Mouse (Mus musculus): ENCODE data around the gene Khdrbs1. TPM values are rescaled to one million over a fixed set of nuclear protein-coding genes. Genes with fewer than 3 reads are reported as not detected.
A peak's percentile ranks its signal among the peaks of the same experiment; 100 is the strongest.
"Not testable (repeated sequence)": the region's sequence is repeated elsewhere in the genome, so short reads cannot be mapped to it uniquely, and the experiment has no call there.

The Khdrbs1 gene
- polyA plus RNA-seq, 1 experiment from 2014 or later = 204 TPM

DNA sequence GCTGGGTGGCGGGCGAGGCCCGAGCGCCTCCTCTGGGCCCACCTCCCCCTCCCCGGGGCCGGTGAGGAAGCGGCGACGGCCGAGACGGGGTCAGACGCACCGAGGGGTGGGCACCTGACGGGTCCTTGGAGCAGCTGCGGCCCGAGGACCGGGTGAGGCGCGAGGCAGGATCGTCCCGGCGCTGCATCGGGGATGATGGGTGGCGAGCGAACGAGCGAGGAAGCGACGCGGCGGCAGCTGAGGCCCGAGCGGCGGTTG is 200 bp downstream of the Khdrbs1 start:
- no peaks in the 10 kb centered on the region for H3K27me3 ChIP-seq
- H3K4me2 ChIP-seq (replicated peaks) = peak overlapping the region; percentile 79
- H3K4me3 ChIP-seq = peak overlapping the region; percentile 100
- H3K4me1 ChIP-seq = peaks cover 17% of the 10 kb centered on the region
- peak; percentile 35; the same call in 1 of the 2 replicates for ATAC-seq (ENCODE audit: insufficient number of reproducible peaks, insufficient read depth, low FRiP score, low TSS enrichment)
- H3K36me3 ChIP-seq = no peaks in the 10 kb centered on the region
- peak overlapping the region; percentile 98 for H3K27ac ChIP-seq
- H3K9me3 ChIP-seq = no peaks in the 10 kb centered on the region
- peak overlapping the region; percentile 100 for H3K9ac ChIP-seq
- 0% methylated on average over 31 of the region's 34 CpGs for WGBS

- H3K27ac ChIP-seq = peak overlapping the region; percentile 98
- no peaks in the 10 kb centered on the region for H3K27me3 ChIP-seq
- ATAC-seq (ENCODE audit: insufficient number of reproducible peaks, insufficient read depth, low FRiP score, low TSS enrichment) = no peak
- peak overlapping the region; percentile 79 for H3K4me2 ChIP-seq (replicated peaks)
- WGBS = under 1% methylated on average over 62 of the region's 62 CpGs
- H3K9ac ChIP-seq = peak overlapping the region; percentile 100
- peak overlapping the region; percentile 100 for H3K4me3 ChIP-seq
- H3K4me1 ChIP-seq = peaks cover 17% of the 10 kb centered on the region
- no peaks in the 10 kb centered on the region for H3K36me3 ChIP-seq
- H3K9me3 ChIP-seq = no peaks in the 10 kb centered on the region
These were observed 691 bp downstream of the Khdrbs1 start for GRCm38 (mm10) chr4:129741251-129741973.

DNA sequence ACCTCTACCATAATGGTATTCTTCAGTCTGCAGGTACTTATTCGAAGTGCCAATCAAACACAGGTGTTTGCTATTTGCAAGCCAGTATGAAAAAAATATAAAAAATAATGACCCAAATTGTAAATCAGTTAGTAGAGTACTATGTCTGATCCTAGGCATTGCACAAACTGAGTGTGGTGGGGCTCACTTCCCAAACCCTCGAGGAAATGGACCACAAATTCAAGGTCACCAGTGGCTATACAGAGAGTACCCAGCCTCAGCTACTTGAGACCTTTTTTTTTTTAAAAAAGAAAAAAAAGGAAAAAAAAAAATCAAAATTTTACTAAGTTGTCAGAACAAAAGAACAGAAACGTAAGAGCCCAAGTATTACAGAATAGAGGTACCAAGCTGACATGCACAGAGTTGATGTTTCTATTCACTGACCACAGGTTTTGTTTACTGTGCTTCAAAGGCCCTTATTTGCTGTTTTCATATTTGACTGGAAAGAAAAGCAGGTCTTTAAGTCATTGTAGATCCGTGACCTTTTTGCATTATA is 2.9 kb downstream of the Khdrbs1 start:
- Histone ChIP-seq H3K36me3 (peaks cover 9% of the 10 kb centered on the region; the same call in 1 of the 2 replicates), H3K4me3 (peak overlapping the region; percentile 22; the same call in 1 of the 2 replicates), H3K27ac (no peak overlapping the region), H3K9me3 (no peaks in the 10 kb centered on the region), H3K4me1 (peaks cover 23% of the 10 kb centered on the region), H3K4me2 (replicated peaks) (peak overlapping the region; percentile 79), H3K27me3 (no peaks in the 10 kb centered on the region), H3K9ac (no peak overlapping the region)
- ATAC-seq (ENCODE audit: insufficient number of reproducible peaks, insufficient read depth, low FRiP score, low TSS enrichment) = no peak
- WGBS = 75% methylated on average over 4 of the region's 4 CpGs

GRCm38 (mm10) chr4:129736173-129736572 is 5.9 kb downstream of the Khdrbs1 start:
- H3K4me2 ChIP-seq (replicated peaks) = no peak overlapping the region
- H3K4me3 ChIP-seq = no peak overlapping the region
- peaks cover 9% of the 10 kb centered on the region; the same call in 1 of the 2 replicates for H3K36me3 ChIP-seq

GRCm38 (mm10) chr4:129735485-129735884 is 6.6 kb downstream of the Khdrbs1 start:
- H3K4me1 ChIP-seq = peaks cover 18% of the 10 kb centered on the region
- not testable (repeated sequence) for H3K27me3 ChIP-seq; H3K4me3 ChIP-seq; H3K9me3 ChIP-seq; ATAC-seq (ENCODE audit: insufficient number of reproducible peaks, insufficient read depth, low FRiP score, low TSS enrichment); H3K36me3 ChIP-seq; H3K4me2 ChIP-seq (replicated peaks); H3K27ac ChIP-seq; H3K9ac ChIP-seq
- WGBS = 86% methylated on average over 4 of the region's 4 CpGs

More at GRCm38 (mm10) chr4:129736173-129736572, 5.9 kb downstream of the Khdrbs1 start:
- H3K27me3 ChIP-seq = no peaks in the 10 kb centered on the region
- H3K4me1 ChIP-seq = peaks cover 18% of the 10 kb centered on the region
- no peaks in the 10 kb centered on the region for H3K9me3 ChIP-seq
- no peak for ATAC-seq (ENCODE audit: insufficient number of reproducible peaks, insufficient read depth, low FRiP score, low TSS enrichment)
- 78% methylated on average over 1 of the region's 1 CpGs for whole genome bisulfite sequencing
- no peak overlapping the region for H3K9ac ChIP-seq
- H3K27ac ChIP-seq = 0 out of 2 replicates have a peak overlapping the region, but pooled peaks have one; percentile 30

DNA sequence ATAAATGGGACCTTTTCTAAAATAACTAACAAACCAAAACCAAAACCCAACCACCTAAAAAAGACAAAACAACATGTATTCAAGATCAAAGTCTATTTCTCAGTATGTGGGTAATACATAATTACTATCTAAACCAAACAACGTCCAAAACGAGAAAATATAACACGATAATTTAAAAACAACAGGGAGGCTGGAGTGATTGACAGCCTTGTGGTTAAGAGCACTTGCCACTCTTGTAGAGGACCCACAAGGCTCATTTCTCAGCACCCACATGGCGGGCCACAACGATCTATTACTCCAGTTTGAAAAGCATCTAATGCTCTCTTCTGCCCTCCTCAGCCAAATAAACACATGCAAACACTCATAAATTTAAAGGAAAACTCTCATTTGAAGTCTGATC is 10.7 kb downstream of the Khdrbs1 start:
- Histone ChIP-seq H3K36me3 (peaks cover 44% of the 10 kb centered on the region), H3K4me3 (no peak overlapping the region), H3K4me2 (replicated peaks) (no peak overlapping the region), H3K4me1 (peaks cover 6% of the 10 kb centered on the region; the same call in 1 of the 2 replicates), H3K27ac (no peak overlapping the region), H3K27me3 (no peaks in the 10 kb centered on the region), H3K9ac (no peak overlapping the region), H3K9me3 (no peaks in the 10 kb centered on the region)
- no peak for ATAC-seq (ENCODE audit: insufficient number of reproducible peaks, insufficient read depth, low FRiP score, low TSS enrichment)
- 89% methylated on average over 5 of the region's 5 CpGs for WGBS

DNA sequence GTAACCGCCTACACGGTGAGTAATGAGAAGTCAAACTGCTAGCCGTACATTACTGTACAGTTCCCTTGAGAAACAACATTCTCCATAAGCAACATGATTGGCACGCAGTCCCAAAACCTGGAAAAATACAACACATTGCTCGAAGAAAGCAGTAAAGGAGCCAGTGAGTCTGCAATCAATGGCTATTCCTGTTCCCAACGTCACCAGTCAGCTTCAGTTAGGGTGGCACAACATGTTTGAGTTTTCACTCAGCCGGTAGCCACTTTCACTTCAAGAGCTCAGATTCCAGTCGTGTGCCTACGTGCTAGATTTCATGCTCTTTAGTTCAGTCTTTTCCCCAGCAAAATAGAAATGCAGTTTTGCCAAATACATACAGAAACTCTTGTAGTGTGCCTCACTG is 25.8 kb downstream of the Khdrbs1 start:
- H3K9ac ChIP-seq = no peak overlapping the region
- no peak for ATAC-seq (ENCODE audit: insufficient number of reproducible peaks, insufficient read depth, low FRiP score, low TSS enrichment)
- no peaks in the 10 kb centered on the region for H3K9me3 ChIP-seq
- H3K4me1 ChIP-seq = no peaks in the 10 kb centered on the region
- no peak overlapping the region for H3K4me2 ChIP-seq (replicated peaks)
- H3K36me3 ChIP-seq = peaks cover 82% of the 10 kb centered on the region
- no peaks in the 10 kb centered on the region for H3K27me3 ChIP-seq
- H3K4me3 ChIP-seq = no peak overlapping the region
- WGBS = 91% methylated on average over 9 of the region's 9 CpGs
- H3K27ac ChIP-seq = no peak overlapping the region

DNA sequence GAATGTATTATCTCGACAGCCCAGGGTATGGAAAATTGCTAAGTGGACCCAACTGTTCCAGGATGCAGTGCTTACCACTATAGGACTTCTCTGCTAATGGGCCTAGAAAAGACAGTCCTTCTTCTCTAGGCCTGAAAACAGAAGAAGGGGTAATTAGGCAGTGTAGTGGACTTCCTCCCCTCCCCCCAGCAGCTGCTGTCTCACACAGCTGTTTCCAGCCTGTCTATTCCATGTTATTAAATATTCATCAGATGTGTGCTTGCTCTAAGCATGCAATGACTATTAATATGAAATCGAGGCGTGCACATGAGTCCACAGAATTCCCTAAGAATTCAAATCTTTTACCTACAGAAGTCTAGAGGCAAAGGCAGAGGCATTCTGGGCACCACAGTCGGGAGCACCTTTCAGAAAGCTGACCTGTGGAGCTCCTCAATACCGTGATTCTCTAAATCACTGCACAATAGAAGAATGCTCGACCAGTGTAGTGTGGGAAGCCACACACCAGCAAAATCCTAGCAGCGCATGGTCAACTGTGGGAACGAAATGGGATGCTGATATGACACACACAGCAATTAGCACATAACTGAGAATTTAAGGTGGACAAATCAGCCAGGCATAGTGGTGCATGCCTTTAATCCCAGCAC is 32.5 kb downstream of the Khdrbs1 start:
- Histone ChIP-seq H3K9ac (no peak overlapping the region), H3K4me2 (replicated peaks) (no peak overlapping the region), H3K27ac (peak overlapping the region; percentile 64; the same call in 1 of the 2 replicates), H3K9me3 (no peaks in the 10 kb centered on the region), H3K4me3 (no peak overlapping the region), H3K4me1 (no peaks in the 10 kb centered on the region), H3K27me3 (no peaks in the 10 kb centered on the region), H3K36me3 (peaks cover 89% of the 10 kb centered on the region)
- ATAC-seq (ENCODE audit: insufficient number of reproducible peaks, insufficient read depth, low FRiP score, low TSS enrichment) = no peak
- 87% methylated on average over 8 of the region's 8 CpGs for WGBS

- H3K4me1 ChIP-seq = peaks cover 15% of the 10 kb centered on the region
- no peak for ATAC-seq (ENCODE audit: insufficient number of reproducible peaks, insufficient read depth, low FRiP score, low TSS enrichment)
- 67% methylated on average over 3 of the region's 3 CpGs for WGBS
These were observed 35.4 kb downstream of the Khdrbs1 start for GRCm38 (mm10) chr4:129706750-129707149.

GRCm38 (mm10) chr4:129702454-129702853 is 39.6 kb downstream of the Khdrbs1 start:
- 25% methylated on average over 11 of the region's 11 CpGs for WGBS
- ATAC-seq (ENCODE audit: insufficient number of reproducible peaks, insufficient read depth, low FRiP score, low TSS enrichment) = peak; percentile 87
- Histone ChIP-seq H3K4me1 (peaks cover 34% of the 10 kb centered on the region), H3K36me3 (peaks cover 44% of the 10 kb centered on the region), H3K9ac (no peak overlapping the region), H3K27me3 (no peaks in the 10 kb centered on the region), H3K9me3 (no peaks in the 10 kb centered on the region), H3K27ac (peak overlapping the region; percentile 84), H3K4me2 (replicated peaks) (peak overlapping the region; percentile 2; the same call in 1 of the 2 replicates), H3K4me3 (no peak overlapping the region)

More at GRCm38 (mm10) chr4:129706750-129707149, 35.4 kb downstream of the Khdrbs1 start:
- H3K9ac ChIP-seq = no peak overlapping the region
- H3K36me3 ChIP-seq = peaks cover 84% of the 10 kb centered on the region
- no peak overlapping the region for H3K27ac ChIP-seq
- no peak overlapping the region for H3K4me2 ChIP-seq (replicated peaks)
- no peaks in the 10 kb centered on the region for H3K27me3 ChIP-seq
- no peak overlapping the region for H3K4me3 ChIP-seq
- H3K9me3 ChIP-seq = no peaks in the 10 kb centered on the region

- no peak for ATAC-seq (ENCODE audit: insufficient number of reproducible peaks, insufficient read depth, low FRiP score, low TSS enrichment)
- Histone ChIP-seq H3K27me3 (no peaks in the 10 kb centered on the region), H3K4me1 (peaks cover 34% of the 10 kb centered on the region), H3K4me2 (replicated peaks) (peak overlapping the region; percentile 2; the same call in 1 of the 2 replicates), H3K27ac (peak overlapping the region; percentile 84), H3K36me3 (peaks cover 42% of the 10 kb centered on the region), H3K9ac (no peak overlapping the region), H3K9me3 (no peaks in the 10 kb centered on the region), H3K4me3 (no peak overlapping the region)
- WGBS = 54% methylated on average over 17 of the region's 17 CpGs
These were observed 40.4 kb downstream of the Khdrbs1 start for GRCm38 (mm10) chr4:129701503-129702377.
